Mouse (Mus musculus): ENCODE data around the gene Ly86. TPM values are rescaled to one million over a fixed set of nuclear protein-coding genes. Genes with fewer than 3 reads are reported as not detected.

The Ly86 gene
- total and polyA plus RNA-seq, 3 experiments: not detected

DNA sequence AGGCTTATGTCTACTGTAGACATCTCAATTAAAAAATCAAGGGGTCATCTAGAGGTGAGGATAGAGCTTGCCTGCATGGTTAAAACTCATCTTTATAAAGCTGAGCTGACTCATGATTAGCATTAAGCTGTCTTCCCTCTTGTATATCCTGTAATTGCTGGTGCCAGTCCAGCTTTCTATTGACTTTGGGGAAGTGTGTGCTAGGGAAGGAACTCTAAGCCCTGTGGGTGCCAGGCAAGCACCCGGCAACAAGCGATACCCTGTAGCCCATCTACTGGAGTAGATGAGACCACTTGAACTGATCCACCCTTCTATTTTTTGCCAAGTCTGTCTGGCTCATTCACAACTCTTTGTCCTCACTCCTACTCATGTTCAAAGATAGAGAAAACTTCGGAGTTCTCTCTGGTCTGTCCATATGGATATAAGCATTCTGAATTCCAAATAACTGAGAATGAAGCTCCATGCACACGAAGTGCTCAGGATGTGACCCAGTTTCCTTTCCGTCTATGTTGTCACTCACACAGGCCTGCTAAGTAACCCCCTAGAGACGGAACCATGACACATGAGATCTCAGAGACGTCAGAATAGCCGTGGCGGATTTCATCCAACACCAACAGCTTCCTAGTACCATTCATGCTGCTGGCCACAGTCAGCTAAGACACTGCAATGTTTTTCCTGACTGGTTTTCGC is 10.8 kb downstream of the Ly86 start (continued):
- TF ChIP-seq USF1 (IDR thresholded peaks at IDR 0.05; ENCODE audit: low read depth, low read length): no peak

DNA sequence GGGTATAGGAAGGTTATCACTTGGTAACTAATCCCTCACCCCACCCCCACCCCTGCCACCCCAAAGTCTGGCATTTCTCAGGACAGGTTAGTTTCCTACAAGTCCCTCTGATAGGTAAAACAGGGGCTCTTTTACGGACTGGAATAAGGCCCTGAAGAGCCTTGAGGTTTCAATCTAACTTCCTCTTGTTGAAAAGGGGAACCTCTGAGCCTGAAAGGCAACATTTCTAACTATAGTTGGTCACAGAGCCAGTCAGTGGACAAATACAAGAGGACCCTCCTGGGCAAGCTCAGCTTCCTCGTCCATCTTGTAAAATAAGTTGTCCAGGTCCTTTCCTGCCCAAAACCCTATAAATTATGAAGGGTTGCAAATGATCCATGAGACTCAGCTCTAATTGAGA is 11.5 kb downstream of the Ly86 start:
- peak; percentile 13 for DNase-seq (ENCODE audit: low read depth, low spot score)
- no peaks in the 10 kb centered on the region for H3K9me3 ChIP-seq (replicated peaks; ENCODE audit: insufficient read depth, low read length)
- no peaks in the 10 kb centered on the region for H3K4me1 ChIP-seq (ENCODE audit: control insufficient read depth in 1 of 2, insufficient read depth in 2 of 2, low read length in 2 of 2)
- H3K9ac ChIP-seq (ENCODE audit: control insufficient read depth, low read depth, low read length, poor library complexity, severe bottlenecking): no peak overlapping the region
- no peak overlapping the region for H3K27ac ChIP-seq (ENCODE audit: control insufficient read depth, low read depth, low read length)
- TF ChIP-seq SMC3 (IDR thresholded peaks at IDR 0.05; ENCODE audit: low read depth, low read length): no peak
- TF ChIP-seq MEF2A (IDR thresholded peaks at IDR 0.05; ENCODE audit: extremely low read depth, insufficient replicate concordance, low read depth, low read length, poor library complexity, severe bottlenecking): no peak
- no peak for TF ChIP-seq TCF12 (IDR thresholded peaks at IDR 0.05; ENCODE audit: low read depth, low read length)
- TF ChIP-seq MXI1 (IDR thresholded peaks at IDR 0.05; ENCODE audit: low read depth, low read length): no peak
- no peak for TF ChIP-seq KAT2A (conservative IDR thresholded peaks at IDR 0.05; ENCODE audit: low read depth, low read length)
- TF ChIP-seq TBP (IDR thresholded peaks at IDR 0.05; ENCODE audit: low read depth, low read length): no peak
- no peak for TF ChIP-seq POLR2AphosphoS5 (IDR thresholded peaks at IDR 0.05; ENCODE audit: borderline replicate concordance, low read depth, low read length)
- no peak for TF ChIP-seq USF2 (IDR thresholded peaks at IDR 0.05; ENCODE audit: borderline replicate concordance in 1 of 2, insufficient read depth in 1 of 2, low read depth in 1 of 2, low read length in 2 of 2)
- TF ChIP-seq SIN3A (IDR thresholded peaks at IDR 0.05; ENCODE audit: low read length): no peak
- H3K36me3 ChIP-seq (ENCODE audit: control insufficient read depth in 1 of 2, insufficient read depth in 2 of 2, low read length in 2 of 2): no peaks in the 10 kb centered on the region
- H3K79me2 ChIP-seq (ENCODE audit: control insufficient read depth, insufficient read depth, low read length, poor library complexity): no peaks in the 10 kb centered on the region
- no peak overlapping the region for H3K4me3 ChIP-seq (ENCODE audit: control insufficient read depth in 1 of 2, insufficient read depth in 1 of 2, low read depth in 2 of 2, low read length in 2 of 2)
- peaks cover 0 to 3% of the 10 kb centered on the region in 2 experiments; a peak in 1 of 4 replicates for H3K27me3 ChIP-seq (ENCODE audit: control insufficient read depth in 1 of 2, insufficient read depth in 2 of 2, low read length in 2 of 2)

DNA sequence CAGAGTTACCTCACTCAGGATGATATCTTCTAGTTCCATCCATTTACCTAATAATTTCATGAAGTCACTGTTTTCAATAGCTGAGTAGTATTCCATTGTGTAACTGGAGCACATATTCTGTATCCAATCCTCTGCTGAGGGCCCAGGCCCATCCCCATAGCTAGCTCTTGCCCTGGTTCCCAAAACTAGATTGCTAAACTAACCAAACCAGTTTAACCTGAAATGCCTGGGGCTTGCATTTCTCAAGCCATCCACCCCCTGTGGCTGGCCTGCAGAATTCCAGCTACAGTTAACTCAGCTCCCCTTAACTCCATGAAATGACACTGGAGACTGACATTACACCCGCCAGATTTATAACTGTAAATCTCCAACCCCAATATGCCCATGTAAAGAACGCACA is 13.1 kb downstream of the Ly86 start:
- no peak for DNase-seq (ENCODE audit: low read depth, low spot score)
- H3K27ac ChIP-seq (ENCODE audit: control insufficient read depth, low read depth, low read length): no peak overlapping the region
- no peaks in the 10 kb centered on the region for H3K79me2 ChIP-seq (ENCODE audit: control insufficient read depth, insufficient read depth, low read length, poor library complexity)
- no peak for TF ChIP-seq MAFK (IDR thresholded peaks at IDR 0.05; ENCODE audit: borderline replicate concordance, low read depth, low read length)
- TF ChIP-seq BHLHE40 (IDR thresholded peaks at IDR 0.05; ENCODE audit: borderline replicate concordance, low read depth, low read length): no peak
- peaks cover 0 to 3% of the 10 kb centered on the region in 2 experiments; a peak in 1 of 4 replicates for H3K27me3 ChIP-seq (ENCODE audit: control insufficient read depth in 1 of 2, insufficient read depth in 2 of 2, low read length in 2 of 2)
- H3K4me1 ChIP-seq (ENCODE audit: control insufficient read depth in 1 of 2, insufficient read depth in 2 of 2, low read length in 2 of 2): no peaks in the 10 kb centered on the region
- no peaks in the 10 kb centered on the region for H3K9me3 ChIP-seq (replicated peaks; ENCODE audit: insufficient read depth, low read length)
- no peak overlapping the region for H3K9ac ChIP-seq (ENCODE audit: control insufficient read depth, low read depth, low read length, poor library complexity, severe bottlenecking)
- no peaks in the 10 kb centered on the region for H3K36me3 ChIP-seq (ENCODE audit: control insufficient read depth in 1 of 2, insufficient read depth in 2 of 2, low read length in 2 of 2)
- no peak overlapping the region for H3K4me3 ChIP-seq (ENCODE audit: control insufficient read depth in 1 of 2, insufficient read depth in 1 of 2, low read depth in 2 of 2, low read length in 2 of 2)

Measured in MEL (cell line).